Mouse (Mus musculus) limb, embryonic 10.5 days (tissue): Measurements from ENCODE around the gene Tln2. TPM values are rescaled to one million over a fixed set of nuclear protein-coding genes. Genes with fewer than 3 reads are reported as not detected.
A peak's percentile ranks its signal among the peaks of the same experiment; 100 is the strongest.

Experiments
- DNase-seq: peaks from one replicate; pipeline ENCODE4 v3.0.0-alpha.2; 2017; ENCODE audit warnings: low spot score
- H3K27ac ChIP-seq: fragments of 300-500 bp; sonication (generic); 2 replicates; pipeline ENCODE4 v1.5.1; 2016; ENCODE audit warnings: mild to moderate bottlenecking
- H3K27me3 ChIP-seq: fragments of 300-500 bp; sonication (generic); 2 replicates; pipeline ENCODE4 v1.6.1; 2016; ENCODE audit warnings: low read depth, mild to moderate bottlenecking; ENCODE audit not compliant: poor library complexity, severe bottlenecking
- H3K36me3 ChIP-seq: fragments of 300-500 bp; sonication (generic); 2 replicates; pipeline ENCODE4 v1.6.1; 2016; ENCODE audit warnings: mild to moderate bottlenecking, moderate library complexity
- H3K4me1 ChIP-seq: fragments of 300-500 bp; sonication (generic); 2 replicates; pipeline ENCODE4 v1.6.1; 2016
- H3K4me3 ChIP-seq: fragments of 300-500 bp; sonication (generic); 2 replicates; pipeline ENCODE4 v1.5.1; 2016; ENCODE audit warnings: mild to moderate bottlenecking, moderate library complexity
- H3K9me3 ChIP-seq: fragments of 300-500 bp; sonication (generic); replicated peaks from 2 replicates; pipeline ENCODE4 v1.6.1; 2016; ENCODE audit warnings: mild to moderate bottlenecking
- WGBS: fragments of 180-500 bp; shearing (Covaris S2); methylation state at CpG from one replicate; pipeline ENCODE4 v1.1.7; 2016; 5-methylcytosine and 5-hydroxymethylcytosine counted together
- polyA plus RNA-seq: library from polyadenylated mRNA; unstranded; fragments of >200 nt; fragmentation: Nextera tagmentation; extraction: Ambion mirVana; gene quantifications from 2 replicates; pipeline ENCODE4 v1.2.1, GENCODE M21; 2016

Gene Tln2
- 40.2 and 41.5 TPM in 2 replicates for polyA plus RNA-seq

GRCm38 (mm10) chr9:67559603-67560002 lies at the start of gene Tln2:
Gene Tln2, minus strand, starts transcription at chr9:67559703.
- Histone ChIP-seq H3K27me3 (no peaks in the 10 kb centered on the region), H3K4me1 (no peaks in the 10 kb centered on the region), H3K27ac (no peak within 1 kb of the TSS), H3K36me3 (peaks cover 40% of the 10 kb centered on the region), H3K4me3 (no peak within 1 kb of the TSS), H3K9me3 (no peaks in the 10 kb centered on the region)
- whole genome bisulfite sequencing, result 95% methylated on average over 4 of the region's 4 CpGs
- no peak for DNase-seq

DNA sequence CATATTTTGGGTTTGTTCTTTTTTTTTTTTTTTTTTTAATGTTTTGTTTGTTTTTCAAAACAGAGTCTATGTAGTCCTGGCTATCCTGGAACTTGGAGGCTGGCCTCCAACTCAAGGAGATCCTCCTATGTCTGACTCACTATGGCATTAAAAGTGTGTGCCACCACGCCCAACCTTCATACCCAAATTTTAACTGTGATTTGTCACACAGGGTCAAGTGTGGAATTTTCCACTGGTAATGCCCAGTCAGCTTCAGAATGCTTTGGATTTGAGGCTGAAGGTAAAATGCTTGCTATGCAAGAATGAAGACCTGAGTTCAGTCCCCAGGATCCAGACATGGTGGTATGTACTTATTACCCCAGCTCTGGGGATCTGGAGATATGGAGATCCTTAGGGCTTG lies 49.7 kb upstream of the Tln2 start:
- WGBS, result 98% methylated on average over 1 of the region's 1 CpGs
- Histone ChIP-seq H3K9me3 (no peaks in the 10 kb centered on the region), H3K27me3 (no peaks in the 10 kb centered on the region), H3K27ac (no peak overlapping the region), H3K36me3 (no peaks in the 10 kb centered on the region), H3K4me3 (no peak overlapping the region), H3K4me1 (peaks cover 72% of the 10 kb centered on the region)
- DNase-seq, result no peak

GRCm38 (mm10) chr9:67607786-67608366 lies 48.4 kb upstream of the Tln2 start:
- 0 out of 2 replicates have a peak overlapping the region, but pooled peaks have one; percentile 79 for H3K27ac ChIP-seq
- no peaks in the 10 kb centered on the region for H3K9me3 ChIP-seq
- WGBS, result 79% methylated on average over 9 of the region's 9 CpGs

DNA sequence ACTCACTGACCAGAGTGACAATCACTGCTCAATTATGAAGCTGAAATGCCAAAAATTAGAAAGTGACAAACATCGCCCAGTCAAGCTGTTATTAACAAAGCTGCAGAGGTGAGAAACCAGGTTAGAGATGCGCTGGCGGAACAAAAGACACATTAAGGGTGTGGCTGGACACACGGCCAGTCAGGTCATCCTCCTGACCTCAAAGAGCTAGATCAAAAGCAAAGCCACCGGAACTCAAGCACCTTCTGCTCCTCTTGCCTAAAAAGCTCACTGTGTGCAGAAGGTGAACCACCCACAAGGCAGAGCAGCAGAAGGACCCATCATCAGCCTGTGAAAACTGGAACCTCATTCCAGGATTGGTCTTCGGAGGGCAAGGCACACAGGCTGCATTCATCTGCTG lies 47.8 kb upstream of the Tln2 start:
- Histone ChIP-seq H3K4me1 (peaks cover 70% of the 10 kb centered on the region), H3K9me3 (no peaks in the 10 kb centered on the region), H3K4me3 (no peak overlapping the region), H3K27ac (peak overlapping the region; percentile 79; the same call in 1 of the 2 replicates), H3K36me3 (no peaks in the 10 kb centered on the region), H3K27me3 (no peaks in the 10 kb centered on the region)
- 70% methylated on average over 6 of the region's 6 CpGs for WGBS
- DNase-seq, result no peak

More at GRCm38 (mm10) chr9:67607786-67608366, 48.4 kb upstream of the Tln2 start:
- Histone ChIP-seq H3K4me3 (no peak overlapping the region), H3K36me3 (no peaks in the 10 kb centered on the region), H3K27me3 (no peaks in the 10 kb centered on the region), H3K4me1 (peaks cover 71% of the 10 kb centered on the region)
- no peak for DNase-seq

- DNase-seq, result no peak
- Histone ChIP-seq H3K4me1 (peaks cover 61% of the 10 kb centered on the region), H3K9me3 (no peaks in the 10 kb centered on the region), H3K4me3 (no peak overlapping the region), H3K27ac (peak overlapping the region; percentile 79), H3K36me3 (no peaks in the 10 kb centered on the region), H3K27me3 (no peaks in the 10 kb centered on the region)
- WGBS, result 27% methylated on average over 7 of the region's 7 CpGs
Measured at GRCm38 (mm10) chr9:67605867-67606435, 46.4 kb upstream of the Tln2 start.

- Histone ChIP-seq H3K9me3 (no peaks in the 10 kb centered on the region), H3K36me3 (no peaks in the 10 kb centered on the region), H3K27ac (peak overlapping the region; percentile 79), H3K4me1 (peaks cover 54% of the 10 kb centered on the region), H3K4me3 (no peak overlapping the region), H3K27me3 (no peaks in the 10 kb centered on the region)
- no peak for DNase-seq
Measured at GRCm38 (mm10) chr9:67604940-67605339, 45.4 kb upstream of the Tln2 start.

GRCm38 (mm10) chr9:67602347-67602746 lies 42.8 kb upstream of the Tln2 start:
- Histone ChIP-seq H3K4me1 (peaks cover 39% of the 10 kb centered on the region), H3K27ac (peak overlapping the region; percentile 15; the same call in 1 of the 2 replicates), H3K27me3 (no peaks in the 10 kb centered on the region), H3K9me3 (no peaks in the 10 kb centered on the region), H3K4me3 (no peak overlapping the region), H3K36me3 (no peaks in the 10 kb centered on the region)
- DNase-seq, result no peak
- WGBS, result 90% methylated on average over 5 of the region's 5 CpGs

DNA sequence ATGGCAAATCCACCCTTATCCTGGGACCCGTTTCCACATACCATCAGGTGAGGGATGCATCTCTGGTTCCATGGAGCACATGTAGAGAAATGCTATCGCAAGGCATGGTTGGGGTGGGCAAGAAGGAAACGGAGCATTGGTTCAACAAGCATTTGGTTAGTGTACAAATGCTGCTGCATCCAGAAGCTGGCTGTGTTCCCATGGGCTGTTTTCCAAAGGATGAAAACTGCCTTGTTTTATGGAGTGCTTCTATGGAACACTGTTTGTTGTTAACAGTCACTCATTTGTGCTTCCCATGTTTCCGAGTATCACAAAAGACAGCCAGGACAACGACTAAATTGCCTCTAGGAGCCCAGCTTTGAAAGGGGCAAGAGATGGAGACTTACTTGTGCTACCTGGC lies 35.7 kb upstream of the Tln2 start:
- WGBS, result 89% methylated on average over 5 of the region's 5 CpGs
- Histone ChIP-seq H3K9me3 (no peaks in the 10 kb centered on the region), H3K27ac (no peak overlapping the region), H3K4me3 (no peak overlapping the region), H3K27me3 (no peaks in the 10 kb centered on the region), H3K4me1 (no peaks in the 10 kb centered on the region; the same call in 1 of the 2 replicates), H3K36me3 (0 out of 2 replicates have a peak, but pooled peaks cover 5% of the 10 kb centered on the region)
- DNase-seq, result no peak

GRCm38 (mm10) chr9:67593469-67594141 lies 34.1 kb upstream of the Tln2 start:
- WGBS, result 91% methylated on average over 9 of the region's 9 CpGs

GRCm38 (mm10) chr9:67592726-67593125 lies 33.2 kb upstream of the Tln2 start:
- Histone ChIP-seq H3K4me1 (no peaks in the 10 kb centered on the region), H3K9me3 (no peaks in the 10 kb centered on the region), H3K27ac (no peak overlapping the region), H3K4me3 (no peak overlapping the region), H3K36me3 (0 out of 2 replicates have a peak, but pooled peaks cover 5% of the 10 kb centered on the region), H3K27me3 (no peaks in the 10 kb centered on the region)
- no peak for DNase-seq
- 92% methylated on average over 5 of the region's 5 CpGs for WGBS

More at GRCm38 (mm10) chr9:67593469-67594141, 34.1 kb upstream of the Tln2 start:
- Histone ChIP-seq H3K36me3 (0 out of 2 replicates have a peak, but pooled peaks cover 5% of the 10 kb centered on the region), H3K9me3 (no peaks in the 10 kb centered on the region), H3K27ac (no peak overlapping the region), H3K4me3 (no peak overlapping the region), H3K27me3 (no peaks in the 10 kb centered on the region), H3K4me1 (no peaks in the 10 kb centered on the region)
- DNase-seq, result no peak

GRCm38 (mm10) chr9:67587111-67587510 lies 27.6 kb upstream of the Tln2 start:
- WGBS, result 88% methylated on average over 3 of the region's 3 CpGs

DNA sequence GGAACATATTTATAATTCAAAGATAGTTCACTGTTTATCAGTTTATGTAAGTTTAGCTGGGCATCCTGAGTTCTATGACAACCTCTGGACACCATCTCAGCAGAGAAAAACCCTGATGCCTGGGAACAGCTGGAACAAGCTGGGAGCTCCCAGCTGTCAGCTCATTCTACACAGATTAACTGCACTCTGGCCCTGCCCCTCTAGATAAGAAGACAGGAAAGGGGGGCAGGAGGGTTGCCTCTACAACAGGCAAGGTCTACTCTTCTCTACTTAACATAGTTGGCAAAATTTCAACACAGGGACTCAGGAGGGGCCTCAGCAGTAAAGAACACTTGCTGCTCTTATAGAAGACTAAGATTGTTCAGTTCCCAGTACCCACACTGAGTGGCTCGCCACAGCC lies 27.0 kb upstream of the Tln2 start:
- DNase-seq, result no peak
- Histone ChIP-seq H3K27ac (no peak overlapping the region), H3K27me3 (no peaks in the 10 kb centered on the region), H3K9me3 (no peaks in the 10 kb centered on the region), H3K4me1 (peaks cover 10% of the 10 kb centered on the region; the same call in 1 of the 2 replicates), H3K36me3 (no peaks in the 10 kb centered on the region), H3K4me3 (no peak overlapping the region)
- 80% methylated on average over 1 of the region's 1 CpGs for WGBS

More at GRCm38 (mm10) chr9:67587111-67587510, 27.6 kb upstream of the Tln2 start:
- Histone ChIP-seq H3K27ac (no peak overlapping the region), H3K4me1 (peaks cover 4% of the 10 kb centered on the region; the same call in 1 of the 2 replicates), H3K27me3 (no peaks in the 10 kb centered on the region), H3K9me3 (no peaks in the 10 kb centered on the region), H3K36me3 (no peaks in the 10 kb centered on the region), H3K4me3 (no peak overlapping the region)
- DNase-seq, result no peak

DNA sequence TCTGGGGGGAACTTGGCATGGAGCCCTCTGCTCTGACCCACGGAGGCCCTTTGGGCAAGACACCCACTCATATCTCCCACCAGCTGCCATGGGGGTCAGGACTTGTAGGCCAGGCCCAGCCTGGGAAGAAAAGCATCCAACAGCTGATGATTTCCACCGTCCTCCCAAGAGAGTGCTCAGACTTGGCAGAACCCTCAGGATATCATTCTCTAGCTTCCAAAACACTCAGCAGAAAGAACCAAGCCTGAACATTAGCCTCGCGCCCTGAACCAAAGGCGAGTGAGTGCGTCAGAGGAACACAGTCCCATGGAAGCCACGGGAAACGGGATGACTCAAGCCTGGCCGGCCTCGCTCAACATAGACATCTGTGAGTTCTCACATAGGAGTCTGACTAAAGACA lies 25.4 kb upstream of the Tln2 start:
- DNase-seq, result no peak
- no peaks in the 10 kb centered on the region for H3K36me3 ChIP-seq

More for the DNA sequence above, 25.4 kb upstream of the Tln2 start:
- whole genome bisulfite sequencing, result 94% methylated on average over 10 of the region's 10 CpGs
- Histone ChIP-seq H3K4me3 (no peak overlapping the region), H3K27ac (no peak overlapping the region), H3K27me3 (no peaks in the 10 kb centered on the region), H3K9me3 (no peaks in the 10 kb centered on the region), H3K4me1 (peaks cover 10% of the 10 kb centered on the region; the same call in 1 of the 2 replicates)
